Mouse (Mus musculus) heart, adult 2 months (tissue): ENCODE measurements around the gene Wfdc2. TPM values are rescaled to one million over a fixed set of nuclear protein-coding genes. Genes with fewer than 3 reads are reported as not detected.
A peak's percentile ranks its signal among the peaks of the same experiment; 100 is the strongest.

ENCODE experiments used
- DNase-seq, 2 experiments: peaks; one replicate each; pipeline ENCODE4 v3.0.0; 2021
- H3K27ac ChIP-seq: fragments of 200-600 bp; 2 replicates; pipeline ENCODE4 v1.8.1; 2022
- H3K27me3 ChIP-seq: fragments of 200-500 bp; 2 replicates; pipeline ENCODE4 v1.6.1; 2012; ENCODE audit warnings: mild to moderate bottlenecking, low read length, inconsistent platforms, mixed read lengths; ENCODE audit not compliant: control insufficient read depth, insufficient read depth
- H3K36me3 ChIP-seq: fragments of 200-500 bp; 2 replicates; pipeline ENCODE4 v1.6.1; 2012; ENCODE audit warnings: low read length, inconsistent platforms; ENCODE audit not compliant: control insufficient read depth, insufficient read depth
- H3K4me1 ChIP-seq: fragments of 200-500 bp; 2 replicates; pipeline ENCODE4 v1.6.1; 2011; ENCODE audit warnings: low read length; ENCODE audit not compliant: control insufficient read depth, insufficient read depth
- H3K4me3 ChIP-seq: fragments of 200-600 bp; 2 replicates; pipeline ENCODE4 v1.8.1; 2022
- H3K79me2 ChIP-seq: fragments of 200-500 bp; replicated peaks from 2 replicates; pipeline ENCODE4 v1.6.1; 2012; ENCODE audit warnings: mild to moderate bottlenecking, inconsistent platforms, low read length, moderate library complexity, mixed read lengths; ENCODE audit not compliant: control insufficient read depth, insufficient read depth
- H3K9ac ChIP-seq: fragments of 200-500 bp; 2 replicates; pipeline ENCODE4 v1.6.1; 2012; ENCODE audit warnings: low read depth, mild to moderate bottlenecking, control low read depth, inconsistent platforms, low read length, mixed read lengths
- CTCF ChIP-seq: fragments of 200-600 bp; IDR thresholded peaks from 2 replicates; pipeline ENCODE4 v1.8.1; 2022; ENCODE audit warnings: antibody characterized with exemption, mild to moderate bottlenecking, moderate library complexity
- EP300 ChIP-seq: fragments of 200-500 bp; IDR thresholded peaks from 2 replicates; pipeline ENCODE4 v1.6.1; 2011; ENCODE audit warnings: low read depth, low read length, control low read depth; ENCODE audit not compliant: insufficient read depth
- POLR2A ChIP-seq: fragments of 200-500 bp; IDR thresholded peaks from 2 replicates; pipeline ENCODE4 v1.6.1; 2011; ENCODE audit warnings: mild to moderate bottlenecking, low read depth, low read length, control low read depth; ENCODE audit not compliant: insufficient read depth
- WGBS: fragments of 180-500 bp; shearing (Covaris S2); methylation state at CpG from one replicate; pipeline ENCODE4 v1.1.7; 2018; 5-methylcytosine and 5-hydroxymethylcytosine counted together
- intact Hi-C: fragments of 180-260 bp; cut with DNase I; formaldehyde crosslinking; loops from one replicate; pipeline ENCODE4 v1.15.1; 2025
- polyA plus RNA-seq: library from polyadenylated mRNA; depleted of rRNA; stranded (reverse); fragments of >200 nt; gene quantifications from 2 replicates; pipeline ENCODE4 v1.2.3, GENCODE M21; 2012
- total RNA-seq, 2 experiments: library from RNA; stranded (reverse); gene quantifications; 2 replicates each; pipeline ENCODE4 v1.2.3; 2021

The Wfdc2 gene
- total and polyA plus RNA-seq, 3 experiments = 0.43 to 78.4 (median 1.3) TPM

- H3K27ac ChIP-seq = no peak overlapping the region
- H3K4me1 ChIP-seq = peaks cover 8% of the 10 kb centered on the region
- intact Hi-C loops = loop anchor here (1.0 to 2.0 kb wide), 3 partner anchors 31 to 57 kb away; partner anchors contain the start of genes Dbndd2 and Gm20458
- WGBS = 34% methylated on average over 9 of the region's 10 CpGs
- H3K79me2 ChIP-seq = no peaks in the 10 kb centered on the region
- H3K4me3 ChIP-seq = no peak overlapping the region
- no peaks in the 10 kb centered on the region for H3K27me3 ChIP-seq
- H3K36me3 ChIP-seq = no peaks in the 10 kb centered on the region
- no peak overlapping the region for H3K9ac ChIP-seq
- TF ChIP-seq CTCF (peak; percentile 82), EP300 (no peak)
- peak; percentile 66 to 78 for DNase-seq
These were observed 44.6 kb upstream of the Wfdc2 start for GRCm38 (mm10) chr2:164517485-164518221.

- no peak overlapping the region for H3K9ac ChIP-seq
- DNase-seq = no peak
- WGBS = 48% methylated on average over 11 of the region's 11 CpGs
- no peaks in the 10 kb centered on the region for H3K79me2 ChIP-seq
- intact Hi-C loops = loop anchor here (1.0 kb wide), 2 partner anchors 48 to 58 kb away; partner anchors contain the start of gene Gm20458
- H3K4me3 ChIP-seq = no peak overlapping the region
- TF ChIP-seq EP300 = no peak
- TF ChIP-seq CTCF = no peak
- TF ChIP-seq POLR2A = no peak
- no peaks in the 10 kb centered on the region for H3K27me3 ChIP-seq
- no peaks in the 10 kb centered on the region for H3K36me3 ChIP-seq
- H3K4me1 ChIP-seq = peaks cover 2% of the 10 kb centered on the region; the same call in 1 of the 2 replicates
- no peak overlapping the region for H3K27ac ChIP-seq
These were observed 43.7 kb upstream of the Wfdc2 start for GRCm38 (mm10) chr2:164518266-164519170.

GRCm38 (mm10) chr2:164519171-164519526 is 43.1 kb upstream of the Wfdc2 start:
- Histone ChIP-seq H3K79me2 (no peaks in the 10 kb centered on the region), H3K4me3 (no peak overlapping the region), H3K4me1 (no peaks in the 10 kb centered on the region; the same call in 1 of the 2 replicates), H3K27me3 (no peaks in the 10 kb centered on the region), H3K36me3 (no peaks in the 10 kb centered on the region), H3K9ac (no peak overlapping the region), H3K27ac (no peak overlapping the region)
- TF ChIP-seq POLR2A (no peak), EP300 (no peak), CTCF (no peak)
- intact Hi-C loops = no loop called here
- 84% methylated on average over 6 of the region's 6 CpGs for WGBS
- DNase-seq = no peak

GRCm38 (mm10) chr2:164520782-164521181 is 41.4 kb upstream of the Wfdc2 start:
- Histone ChIP-seq H3K27me3 (no peaks in the 10 kb centered on the region), H3K4me1 (no peaks in the 10 kb centered on the region; the same call in 1 of the 2 replicates), H3K9ac (no peak overlapping the region), H3K36me3 (no peaks in the 10 kb centered on the region), H3K27ac (no peak overlapping the region), H3K79me2 (no peaks in the 10 kb centered on the region), H3K4me3 (no peak overlapping the region)
- TF ChIP-seq CTCF (peak; percentile 83), EP300 (peak; percentile 80), POLR2A (no peak)
- intact Hi-C loops = loop anchor here (1.0 kb wide), 1 partner anchor 103 kb away; no protein-coding TSS in a partner anchor
- WGBS = 6% methylated on average over 3 of the region's 3 CpGs
- peak; percentile 52 to 56 for DNase-seq

- H3K79me2 ChIP-seq = no peaks in the 10 kb centered on the region
- intact Hi-C loops = no loop called here
- TF ChIP-seq EP300 (no peak), CTCF (no peak), POLR2A (no peak)
- no peak overlapping the region for H3K27ac ChIP-seq
- no peaks in the 10 kb centered on the region for H3K36me3 ChIP-seq
- no peak overlapping the region for H3K9ac ChIP-seq
- H3K4me1 ChIP-seq = no peaks in the 10 kb centered on the region; the same call in 1 of the 2 replicates
- H3K27me3 ChIP-seq = no peaks in the 10 kb centered on the region
- peak in 1 of 2 experiments; percentile 30 for DNase-seq
- 10% methylated on average over 11 of the region's 11 CpGs for WGBS
- H3K4me3 ChIP-seq = no peak overlapping the region
These were observed 40.4 kb upstream of the Wfdc2 start for GRCm38 (mm10) chr2:164521841-164522240.

GRCm38 (mm10) chr2:164522280-164522679 is 39.9 kb upstream of the Wfdc2 start:
- H3K27ac ChIP-seq = no peak overlapping the region
- H3K36me3 ChIP-seq = no peaks in the 10 kb centered on the region
- no peak for TF ChIP-seq CTCF
- no peak for TF ChIP-seq EP300
- TF ChIP-seq POLR2A = no peak
- WGBS = 21% methylated on average over 8 of the region's 8 CpGs
- intact Hi-C loops = no loop called here
- H3K4me1 ChIP-seq = no peaks in the 10 kb centered on the region; the same call in 1 of the 2 replicates
- H3K79me2 ChIP-seq = no peaks in the 10 kb centered on the region
- no peak overlapping the region for H3K9ac ChIP-seq
- DNase-seq = no peak
- H3K4me3 ChIP-seq = no peak overlapping the region
- H3K27me3 ChIP-seq = no peaks in the 10 kb centered on the region
